Mouse (Mus musculus): ENCODE data around the gene Aoc3. TPM values are rescaled to one million over a fixed set of nuclear protein-coding genes. Genes with fewer than 3 reads are reported as not detected.

The Aoc3 gene
- not detected in 2 replicates for polyA plus RNA-seq (2015; fragmentation: Nextera tagmentation; extraction: Ambion mirVana)

GRCm38 (mm10) chr11:101330371-101330924 lies at the start of gene Aoc3:
Gene Aoc3, plus strand, starts transcription at chr11:101330605.
- H3K4me2 ChIP-seq: no peak within 1 kb of the TSS
- H3K27ac ChIP-seq: no peak within 1 kb of the TSS
- H3K4me3 ChIP-seq: no peak within 1 kb of the TSS
- no peak for ATAC-seq (ENCODE audit: low FRiP score)
- peaks cover 16% of the 10 kb centered on the region for H3K4me1 ChIP-seq (replicated peaks)
- no peaks in the 10 kb centered on the region for H3K27me3 ChIP-seq
- H3K36me3 ChIP-seq: peaks cover 12% of the 10 kb centered on the region
- no peaks in the 10 kb centered on the region for H3K9me3 ChIP-seq
- H3K9ac ChIP-seq: no peak within 1 kb of the TSS
- WGBS: 72% methylated on average over 7 of the region's 7 CpGs

GRCm38 (mm10) chr11:101280837-101281236 lies 49.6 kb upstream of the Aoc3 start:
- H3K27me3 ChIP-seq: peaks cover 18% of the 10 kb centered on the region; the same call in 1 of the 2 replicates
- H3K4me3 ChIP-seq: no peak overlapping the region
- no peak overlapping the region for H3K4me2 ChIP-seq
- H3K4me1 ChIP-seq (replicated peaks): peaks cover 30% of the 10 kb centered on the region
- ATAC-seq (ENCODE audit: low FRiP score): no peak
- no peak overlapping the region for H3K27ac ChIP-seq
- no peaks in the 10 kb centered on the region for H3K9me3 ChIP-seq
- 41% methylated on average over 7 of the region's 7 CpGs for WGBS
- H3K36me3 ChIP-seq: peaks cover 4% of the 10 kb centered on the region
- no peak overlapping the region for H3K9ac ChIP-seq

- Histone ChIP-seq H3K4me2 (no peak overlapping the region), H3K27me3 (peaks cover 10% of the 10 kb centered on the region; the same call in 1 of the 2 replicates), H3K36me3 (peaks cover 14% of the 10 kb centered on the region), H3K9ac (peak overlapping the region; percentile 43; the same call in 1 of the 2 replicates), H3K4me1 (replicated peaks) (peaks cover 9% of the 10 kb centered on the region), H3K27ac (no peak overlapping the region), H3K9me3 (no peaks in the 10 kb centered on the region), H3K4me3 (no peak overlapping the region)
- ATAC-seq (ENCODE audit: low FRiP score): no peak
- WGBS: 39% methylated on average over 5 of the region's 5 CpGs
Observed at GRCm38 (mm10) chr11:101282896-101283295, 47.5 kb upstream of the Aoc3 start.

DNA sequence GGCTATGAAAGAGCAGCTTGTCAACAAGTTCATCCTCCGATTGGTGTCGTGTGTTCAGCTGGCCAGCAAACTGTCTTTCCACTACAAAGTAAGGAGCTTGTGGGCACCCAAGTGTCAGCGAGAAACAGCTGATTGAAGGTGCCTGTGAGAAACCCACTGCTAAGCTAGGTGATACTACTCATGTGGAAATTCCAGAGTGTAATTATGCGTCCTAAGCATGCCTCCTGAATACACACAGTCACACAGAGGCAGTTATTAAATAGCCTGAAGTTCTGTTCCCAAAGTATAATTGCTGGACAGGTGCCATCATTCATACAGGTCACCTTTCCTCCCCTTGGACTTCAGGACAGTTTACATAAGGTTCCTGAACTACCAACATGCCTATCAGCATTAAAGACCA lies 46.6 kb upstream of the Aoc3 start:
- ATAC-seq (ENCODE audit: low FRiP score): no peak
- Histone ChIP-seq H3K27ac (no peak overlapping the region), H3K4me2 (no peak overlapping the region), H3K36me3 (peaks cover 22% of the 10 kb centered on the region), H3K9me3 (no peaks in the 10 kb centered on the region), H3K4me1 (replicated peaks) (peaks cover 4% of the 10 kb centered on the region; the same call in 1 of the 2 replicates), H3K27me3 (peaks cover 10% of the 10 kb centered on the region; the same call in 1 of the 2 replicates), H3K9ac (no peak overlapping the region), H3K4me3 (no peak overlapping the region)
- 74% methylated on average over 4 of the region's 4 CpGs for WGBS

GRCm38 (mm10) chr11:101287306-101287705 lies 43.1 kb upstream of the Aoc3 start:
- ATAC-seq (ENCODE audit: low FRiP score): no peak
- no peak overlapping the region for H3K4me2 ChIP-seq
- H3K4me1 ChIP-seq (replicated peaks): no peaks in the 10 kb centered on the region
- 89% methylated on average over 9 of the region's 9 CpGs for WGBS
- no peaks in the 10 kb centered on the region for H3K27me3 ChIP-seq
- H3K9me3 ChIP-seq: no peaks in the 10 kb centered on the region
- no peak overlapping the region for H3K9ac ChIP-seq
- no peak overlapping the region for H3K4me3 ChIP-seq
- peaks cover 55% of the 10 kb centered on the region for H3K36me3 ChIP-seq
- no peak overlapping the region for H3K27ac ChIP-seq

DNA sequence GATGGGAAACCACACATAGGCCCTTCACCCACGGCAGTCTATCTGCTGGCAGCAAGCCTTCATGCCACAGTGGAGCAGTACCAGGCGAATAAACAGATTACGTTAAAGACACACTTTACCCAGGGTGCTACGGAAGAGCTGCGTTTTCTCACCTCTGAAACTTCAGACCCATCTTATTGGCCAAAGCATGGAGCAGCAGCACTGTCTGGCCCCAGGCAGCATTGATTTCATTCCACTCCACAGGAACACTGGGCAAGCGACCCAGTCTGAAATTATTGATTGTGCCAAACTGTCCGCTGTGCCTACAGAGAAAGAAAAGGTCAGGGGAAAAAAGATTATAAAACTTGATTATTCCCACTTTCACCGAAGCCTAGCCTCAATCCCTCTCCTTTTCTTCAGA lies 39.2 kb upstream of the Aoc3 start:
- no peak overlapping the region for H3K4me2 ChIP-seq
- no peak for ATAC-seq (ENCODE audit: low FRiP score)
- H3K4me1 ChIP-seq (replicated peaks): no peaks in the 10 kb centered on the region
- 97% methylated on average over 8 of the region's 8 CpGs for WGBS
- H3K4me3 ChIP-seq: no peak overlapping the region
- H3K9me3 ChIP-seq: no peaks in the 10 kb centered on the region
- no peak overlapping the region for H3K27ac ChIP-seq
- H3K36me3 ChIP-seq: peaks cover 87% of the 10 kb centered on the region
- no peak overlapping the region for H3K9ac ChIP-seq
- H3K27me3 ChIP-seq: no peaks in the 10 kb centered on the region

DNA sequence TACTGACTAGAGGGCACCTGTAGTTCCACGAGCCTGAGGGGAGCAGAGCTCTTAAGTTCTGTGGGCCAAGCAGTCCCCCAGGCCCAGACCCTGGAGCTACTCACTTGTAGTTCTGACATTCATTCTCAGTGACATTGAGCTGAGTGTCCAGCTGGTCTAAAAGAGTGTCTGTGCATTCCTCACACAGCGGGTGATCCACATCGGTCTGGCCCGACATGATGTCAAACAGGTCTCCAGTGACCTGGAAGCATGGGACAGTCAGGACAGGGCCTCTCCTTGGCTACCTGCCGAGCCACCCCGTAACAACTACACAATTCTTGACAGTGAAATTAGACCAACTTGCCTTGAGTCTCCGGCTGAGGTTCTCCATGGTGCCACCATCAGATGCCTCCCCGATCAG lies 35.2 kb upstream of the Aoc3 start:
- no peak overlapping the region for H3K4me2 ChIP-seq
- 91% methylated on average over 8 of the region's 8 CpGs for WGBS
- H3K27me3 ChIP-seq: no peaks in the 10 kb centered on the region
- H3K4me3 ChIP-seq: no peak overlapping the region
- H3K9me3 ChIP-seq: no peaks in the 10 kb centered on the region
- peaks cover 4% of the 10 kb centered on the region for H3K4me1 ChIP-seq (replicated peaks)
- H3K27ac ChIP-seq: no peak overlapping the region
- no peak for ATAC-seq (ENCODE audit: low FRiP score)
- H3K9ac ChIP-seq: no peak overlapping the region
- peaks cover 85% of the 10 kb centered on the region for H3K36me3 ChIP-seq

GRCm38 (mm10) chr11:101300881-101301280 lies 29.5 kb upstream of the Aoc3 start:
- Histone ChIP-seq H3K4me2 (peak overlapping the region; percentile 99), H3K4me3 (peak overlapping the region; percentile 67), H3K27me3 (no peaks in the 10 kb centered on the region), H3K27ac (no peak overlapping the region), H3K9ac (peak overlapping the region; percentile 96), H3K4me1 (replicated peaks) (peaks cover 19% of the 10 kb centered on the region), H3K9me3 (no peaks in the 10 kb centered on the region), H3K36me3 (peaks cover 33% of the 10 kb centered on the region)
- 69% methylated on average over 7 of the region's 7 CpGs for WGBS
- ATAC-seq (ENCODE audit: low FRiP score): no peak

DNA sequence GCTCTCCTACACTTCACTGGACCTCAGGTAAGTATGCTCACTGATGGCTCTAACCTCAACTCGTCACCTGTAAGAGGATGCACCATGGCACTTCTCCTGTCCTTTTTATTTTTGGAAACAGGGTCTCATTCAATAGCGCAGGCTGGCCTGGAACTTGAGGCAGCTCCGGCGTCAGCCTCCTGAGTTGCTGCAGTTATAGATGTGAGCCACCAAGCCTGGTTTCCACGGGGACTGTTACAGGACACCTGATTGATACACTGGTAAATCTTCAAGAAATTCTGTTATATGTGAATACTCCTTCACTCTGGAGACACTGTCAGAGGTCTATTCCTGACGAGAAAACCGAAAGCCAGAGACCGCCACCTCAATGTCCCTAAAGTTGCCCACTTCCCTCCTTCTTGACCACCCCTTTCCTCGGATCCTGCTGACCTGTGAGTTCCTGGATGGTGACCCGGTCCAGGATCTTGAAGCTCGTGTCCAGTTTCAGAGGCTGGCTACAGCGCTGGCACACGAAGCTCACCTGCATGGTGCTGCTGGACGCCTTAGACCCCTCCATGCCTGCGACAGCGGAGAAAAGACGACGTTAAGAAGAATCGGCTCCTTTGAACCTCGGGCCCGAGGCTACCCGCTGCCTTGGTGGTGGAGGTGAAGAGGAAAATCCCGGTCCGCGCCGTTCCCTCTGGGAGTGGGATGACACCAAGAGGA lies 29.0 kb upstream of the Aoc3 start:
- H3K27ac ChIP-seq: peak overlapping the region; percentile 73
- H3K36me3 ChIP-seq: peaks cover 30% of the 10 kb centered on the region
- peak overlapping the region; percentile 99 for H3K4me2 ChIP-seq
- 15% methylated on average over 26 of the region's 26 CpGs for WGBS
- H3K4me3 ChIP-seq: peak overlapping the region; percentile 67
- no peak for ATAC-seq (ENCODE audit: low FRiP score)
- H3K4me1 ChIP-seq (replicated peaks): peaks cover 19% of the 10 kb centered on the region
- peak overlapping the region; percentile 96 for H3K9ac ChIP-seq
- H3K9me3 ChIP-seq: no peaks in the 10 kb centered on the region
- no peaks in the 10 kb centered on the region for H3K27me3 ChIP-seq

DNA sequence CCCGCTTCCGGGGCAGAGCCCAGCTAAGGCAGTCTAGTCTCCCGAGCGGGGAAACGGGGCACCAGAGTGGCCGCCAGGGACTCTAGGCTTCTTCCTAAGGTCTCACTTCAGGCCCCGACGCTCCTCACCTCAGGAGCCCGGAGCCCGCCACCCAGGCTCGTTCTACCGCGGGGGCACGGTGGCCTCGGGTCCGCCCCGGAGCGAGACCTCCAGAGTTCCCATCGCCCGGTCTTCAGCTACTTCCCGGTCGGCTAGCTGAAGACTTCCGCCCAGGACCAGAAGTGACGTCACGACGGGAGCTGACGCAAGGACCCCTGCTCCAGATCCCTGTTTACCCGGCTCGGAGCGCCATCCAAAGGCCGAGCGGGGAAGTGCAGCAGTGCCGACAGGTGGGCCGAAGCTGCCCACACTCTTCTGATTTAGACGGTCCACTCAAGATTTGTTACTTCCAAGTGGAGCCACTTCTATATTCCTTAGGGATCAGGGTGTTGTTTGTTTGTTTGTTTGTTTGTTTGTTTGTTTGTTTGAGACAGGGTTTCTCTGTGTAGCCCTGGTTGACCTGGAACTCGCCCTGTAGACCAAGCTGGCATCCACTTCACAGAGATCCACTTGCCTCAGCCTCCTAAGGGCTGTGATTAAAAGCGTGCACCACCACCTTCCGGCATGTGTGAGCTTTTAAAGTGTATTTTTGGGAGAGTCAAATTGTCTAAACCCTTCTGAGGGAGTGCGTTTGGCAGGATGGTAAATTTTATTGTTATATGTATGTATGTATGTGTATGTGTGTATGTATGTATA lies 28.2 kb upstream of the Aoc3 start, which contains the start of gene Becn1:
Gene Becn1 (minus strand): TSS at position 283 of the 795 bp plus-strand sequence.
- peaks cover 3% of the 10 kb centered on the region; the same call in 1 of the 2 replicates for H3K27me3 ChIP-seq
- ATAC-seq (ENCODE audit: low FRiP score): peak; percentile 95
- peak within 1 kb of the TSS; percentile 73 for H3K27ac ChIP-seq
- peak within 1 kb of the TSS; percentile 96 for H3K9ac ChIP-seq
- no peaks in the 10 kb centered on the region for H3K9me3 ChIP-seq
- 7% methylated on average over 39 of the region's 39 CpGs for WGBS
- H3K4me3 ChIP-seq: peak within 1 kb of the TSS; percentile 67
- peak within 1 kb of the TSS; percentile 99 for H3K4me2 ChIP-seq
- H3K36me3 ChIP-seq: peaks cover 25% of the 10 kb centered on the region
- H3K4me1 ChIP-seq (replicated peaks): peaks cover 19% of the 10 kb centered on the region

DNA sequence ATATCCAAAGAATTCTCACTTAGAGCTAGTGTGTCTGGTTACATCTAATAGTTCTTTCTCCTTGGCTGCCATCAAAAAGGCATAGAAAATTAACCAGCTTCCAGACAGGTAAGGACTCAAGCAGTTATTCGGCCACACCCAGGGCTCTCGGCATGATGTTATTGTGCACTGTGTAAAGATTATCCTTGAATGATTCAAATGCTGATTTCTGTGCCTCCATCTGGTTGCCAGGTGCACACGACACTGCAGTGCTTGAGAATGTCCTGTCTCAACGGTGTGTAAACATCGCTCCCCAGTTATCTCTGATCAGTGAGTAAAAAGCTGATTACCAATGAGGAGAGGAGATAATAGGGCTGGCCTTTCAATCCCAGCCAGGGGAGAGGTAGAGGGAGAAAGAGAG lies 22.7 kb upstream of the Aoc3 start:
- Histone ChIP-seq H3K4me3 (no peak overlapping the region), H3K4me1 (replicated peaks) (no peaks in the 10 kb centered on the region), H3K27me3 (peaks cover 11% of the 10 kb centered on the region; the same call in 1 of the 2 replicates), H3K36me3 (no peaks in the 10 kb centered on the region), H3K9me3 (no peaks in the 10 kb centered on the region), H3K9ac (no peak overlapping the region), H3K4me2 (no peak overlapping the region), H3K27ac (no peak overlapping the region)
- 42% methylated on average over 5 of the region's 5 CpGs for WGBS
- no peak for ATAC-seq (ENCODE audit: low FRiP score)

DNA sequence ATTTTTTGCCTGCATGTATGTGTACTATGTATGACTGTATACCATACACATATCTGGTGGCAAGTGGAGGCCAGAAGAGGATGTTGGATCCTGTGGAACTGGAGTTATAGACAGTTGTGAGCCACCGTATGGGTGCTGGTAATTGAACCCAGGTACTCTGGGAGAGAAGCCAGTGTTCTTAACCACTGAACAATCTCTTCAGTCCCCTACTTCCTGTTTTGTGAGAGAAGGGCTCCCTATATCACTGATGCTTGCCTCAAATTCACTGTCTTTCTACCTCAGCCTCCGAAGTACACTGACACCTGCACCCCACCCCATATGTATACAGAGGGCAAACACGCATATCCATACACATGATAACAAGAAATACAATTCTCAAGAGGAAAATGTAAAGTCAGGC lies 19.3 kb upstream of the Aoc3 start:
- H3K4me1 ChIP-seq (replicated peaks): peaks cover 5% of the 10 kb centered on the region; the same call in 1 of the 2 replicates
- peaks cover 11% of the 10 kb centered on the region; the same call in 1 of the 2 replicates for H3K27me3 ChIP-seq
- H3K27ac ChIP-seq: no peak overlapping the region
- H3K4me2 ChIP-seq: no peak overlapping the region
- no peak overlapping the region for H3K9ac ChIP-seq
- no peak overlapping the region for H3K4me3 ChIP-seq
- H3K36me3 ChIP-seq: no peaks in the 10 kb centered on the region
- no peaks in the 10 kb centered on the region for H3K9me3 ChIP-seq
- 94% methylated on average over 3 of the region's 3 CpGs for WGBS
- ATAC-seq (ENCODE audit: low FRiP score): no peak
